Mouse (Mus musculus): ENCODE data around the gene Lrrc10b. TPM values are rescaled to one million over a fixed set of nuclear protein-coding genes. Genes with fewer than 3 reads are reported as not detected.

Lrrc10b gene
- polyA plus RNA-seq, 1 experiment from 2014 or later = 0.89 TPM

- Histone ChIP-seq H3K9me3 (ENCODE audit: low read length) (no peaks in the 10 kb centered on the region), H3K4me1 (ENCODE audit: insufficient read depth, low read length) (no peaks in the 10 kb centered on the region), H3K4me2 (replicated peaks; ENCODE audit: low read depth, low read length) (no peak overlapping the region), H3K36me3 (ENCODE audit: insufficient read depth, low read length) (no peaks in the 10 kb centered on the region), H3K4me3 (ENCODE audit: low read length) (no peak overlapping the region), H3K27me3 (ENCODE audit: insufficient read depth, low read length) (peaks cover 2% of the 10 kb centered on the region; the same call in 1 of the 2 replicates), H3K9ac (replicated peaks; ENCODE audit: low read length) (no peak overlapping the region), H3K27ac (ENCODE audit: low read length) (no peak overlapping the region)
- peak; percentile 63; the same call in 1 of the 2 replicates for ATAC-seq (ENCODE audit: low FRiP score, low TSS enrichment)
- WGBS = 21% methylated on average over 6 of the region's 6 CpGs
Measured at GRCm38 (mm10) chr19:10473779-10474178, 16.5 kb upstream of the Lrrc10b start.

- WGBS = 75% methylated on average over 3 of the region's 3 CpGs
- Histone ChIP-seq H3K27ac (ENCODE audit: low read length) (no peak overlapping the region), H3K9me3 (ENCODE audit: low read length) (no peaks in the 10 kb centered on the region), H3K27me3 (ENCODE audit: insufficient read depth, low read length) (peaks cover 2% of the 10 kb centered on the region; the same call in 1 of the 2 replicates), H3K36me3 (ENCODE audit: insufficient read depth, low read length) (no peaks in the 10 kb centered on the region), H3K4me1 (ENCODE audit: insufficient read depth, low read length) (no peaks in the 10 kb centered on the region), H3K4me2 (replicated peaks; ENCODE audit: low read depth, low read length) (no peak overlapping the region), H3K4me3 (ENCODE audit: low read length) (no peak overlapping the region), H3K9ac (replicated peaks; ENCODE audit: low read length) (no peak overlapping the region)
- ATAC-seq (ENCODE audit: low FRiP score, low TSS enrichment) = no peak
Measured at GRCm38 (mm10) chr19:10472958-10473357, 15.7 kb upstream of the Lrrc10b start.

- 18% methylated on average over 8 of the region's 8 CpGs for WGBS
- ATAC-seq (ENCODE audit: low FRiP score, low TSS enrichment) = peak; percentile 60; the same call in 1 of the 2 replicates
Measured at GRCm38 (mm10) chr19:10469171-10469658, 11.9 kb upstream of the Lrrc10b start.

GRCm38 (mm10) chr19:10464427-10464826 is 7.2 kb upstream of the Lrrc10b start:
- Histone ChIP-seq H3K9me3 (ENCODE audit: low read length) (no peaks in the 10 kb centered on the region), H3K9ac (replicated peaks; ENCODE audit: low read length) (no peak overlapping the region), H3K36me3 (ENCODE audit: insufficient read depth, low read length) (no peaks in the 10 kb centered on the region), H3K4me3 (ENCODE audit: low read length) (no peak overlapping the region), H3K4me1 (ENCODE audit: insufficient read depth, low read length) (peaks cover 7% of the 10 kb centered on the region; the same call in 1 of the 2 replicates), H3K27ac (ENCODE audit: low read length) (no peak overlapping the region), H3K4me2 (replicated peaks; ENCODE audit: low read depth, low read length) (no peak overlapping the region), H3K27me3 (ENCODE audit: insufficient read depth, low read length) (peaks cover 26% of the 10 kb centered on the region)
- ATAC-seq (ENCODE audit: low FRiP score, low TSS enrichment) = no peak
- WGBS = 32% methylated on average over 4 of the region's 4 CpGs

More at GRCm38 (mm10) chr19:10469171-10469658, 11.9 kb upstream of the Lrrc10b start:
- no peaks in the 10 kb centered on the region for H3K9me3 ChIP-seq (ENCODE audit: low read length)
- H3K4me2 ChIP-seq (replicated peaks; ENCODE audit: low read depth, low read length) = no peak overlapping the region
- no peaks in the 10 kb centered on the region for H3K4me1 ChIP-seq (ENCODE audit: insufficient read depth, low read length)
- no peaks in the 10 kb centered on the region for H3K36me3 ChIP-seq (ENCODE audit: insufficient read depth, low read length)
- H3K9ac ChIP-seq (replicated peaks; ENCODE audit: low read length) = no peak overlapping the region
- H3K27ac ChIP-seq (ENCODE audit: low read length) = no peak overlapping the region
- no peak overlapping the region for H3K4me3 ChIP-seq (ENCODE audit: low read length)
- H3K27me3 ChIP-seq (ENCODE audit: insufficient read depth, low read length) = 0 out of 2 replicates have a peak, but pooled peaks cover 3% of the 10 kb centered on the region

GRCm38 (mm10) chr19:10461584-10461983 is 4.3 kb upstream of the Lrrc10b start:
- no peak overlapping the region for H3K27ac ChIP-seq (ENCODE audit: low read length)
- H3K27me3 ChIP-seq (ENCODE audit: insufficient read depth, low read length) = peaks cover 48% of the 10 kb centered on the region
- H3K4me2 ChIP-seq (replicated peaks; ENCODE audit: low read depth, low read length) = no peak overlapping the region
- H3K9ac ChIP-seq (replicated peaks; ENCODE audit: low read length) = no peak overlapping the region
- 19% methylated on average over 7 of the region's 7 CpGs for WGBS
- peaks cover 21% of the 10 kb centered on the region for H3K4me1 ChIP-seq (ENCODE audit: insufficient read depth, low read length)
- no peaks in the 10 kb centered on the region for H3K36me3 ChIP-seq (ENCODE audit: insufficient read depth, low read length)
- H3K9me3 ChIP-seq (ENCODE audit: low read length) = no peaks in the 10 kb centered on the region
- no peak for ATAC-seq (ENCODE audit: low FRiP score, low TSS enrichment)
- no peak overlapping the region for H3K4me3 ChIP-seq (ENCODE audit: low read length)

GRCm38 (mm10) chr19:10459907-10460306 is 2.6 kb upstream of the Lrrc10b start:
- Histone ChIP-seq H3K27me3 (ENCODE audit: insufficient read depth, low read length) (peaks cover 57% of the 10 kb centered on the region), H3K4me3 (ENCODE audit: low read length) (no peak overlapping the region), H3K9me3 (ENCODE audit: low read length) (no peaks in the 10 kb centered on the region), H3K4me1 (ENCODE audit: insufficient read depth, low read length) (peaks cover 25% of the 10 kb centered on the region), H3K36me3 (ENCODE audit: insufficient read depth, low read length) (no peaks in the 10 kb centered on the region), H3K4me2 (replicated peaks; ENCODE audit: low read depth, low read length) (no peak overlapping the region), H3K27ac (ENCODE audit: low read length) (no peak overlapping the region), H3K9ac (replicated peaks; ENCODE audit: low read length) (no peak overlapping the region)
- WGBS = 66% methylated on average over 11 of the region's 11 CpGs
- no peak for ATAC-seq (ENCODE audit: low FRiP score, low TSS enrichment)

- Histone ChIP-seq H3K27me3 (ENCODE audit: insufficient read depth, low read length) (peaks cover 62% of the 10 kb centered on the region), H3K4me2 (replicated peaks; ENCODE audit: low read depth, low read length) (peak overlapping the region; percentile 95), H3K4me3 (ENCODE audit: low read length) (peak overlapping the region; percentile 54), H3K9me3 (ENCODE audit: low read length) (no peaks in the 10 kb centered on the region), H3K9ac (replicated peaks; ENCODE audit: low read length) (no peak overlapping the region), H3K4me1 (ENCODE audit: insufficient read depth, low read length) (peaks cover 25% of the 10 kb centered on the region), H3K36me3 (ENCODE audit: insufficient read depth, low read length) (no peaks in the 10 kb centered on the region), H3K27ac (ENCODE audit: low read length) (no peak overlapping the region)
- ATAC-seq (ENCODE audit: low FRiP score, low TSS enrichment) = peak; percentile 0; the same call in 1 of the 2 replicates
- 25% methylated on average over 8 of the region's 8 CpGs for WGBS
Measured at GRCm38 (mm10) chr19:10458096-10458495, 823 bp upstream of the Lrrc10b start.

GRCm38 (mm10) chr19:10457484-10457800 is 169 bp upstream of the Lrrc10b start:
- H3K4me1 ChIP-seq (ENCODE audit: insufficient read depth, low read length) = peaks cover 24% of the 10 kb centered on the region
- peak; percentile 93 for ATAC-seq (ENCODE audit: low FRiP score, low TSS enrichment)
- H3K9ac ChIP-seq (replicated peaks; ENCODE audit: low read length) = peak overlapping the region; percentile 54
- H3K9me3 ChIP-seq (ENCODE audit: low read length) = no peaks in the 10 kb centered on the region
- H3K36me3 ChIP-seq (ENCODE audit: insufficient read depth, low read length) = no peaks in the 10 kb centered on the region
- peak overlapping the region; percentile 54 for H3K4me3 ChIP-seq (ENCODE audit: low read length)
- peak overlapping the region; percentile 95 for H3K4me2 ChIP-seq (replicated peaks; ENCODE audit: low read depth, low read length)
- no peak overlapping the region for H3K27ac ChIP-seq (ENCODE audit: low read length)
- under 1% methylated on average over 32 of the region's 34 CpGs for WGBS
- H3K27me3 ChIP-seq (ENCODE audit: insufficient read depth, low read length) = peaks cover 58% of the 10 kb centered on the region

GRCm38 (mm10) chr19:10455437-10455806 is 1.9 kb downstream of the Lrrc10b start:
- Histone ChIP-seq H3K9ac (replicated peaks; ENCODE audit: low read length) (no peak overlapping the region), H3K4me2 (replicated peaks; ENCODE audit: low read depth, low read length) (no peak overlapping the region), H3K27ac (ENCODE audit: low read length) (no peak overlapping the region), H3K36me3 (ENCODE audit: insufficient read depth, low read length) (no peaks in the 10 kb centered on the region), H3K4me1 (ENCODE audit: insufficient read depth, low read length) (peaks cover 18% of the 10 kb centered on the region), H3K4me3 (ENCODE audit: low read length) (no peak overlapping the region), H3K27me3 (ENCODE audit: insufficient read depth, low read length) (peaks cover 43% of the 10 kb centered on the region), H3K9me3 (ENCODE audit: low read length) (no peaks in the 10 kb centered on the region)
- ATAC-seq (ENCODE audit: low FRiP score, low TSS enrichment) = no peak
- WGBS = 73% methylated on average over 3 of the region's 3 CpGs

GRCm38 (mm10) chr19:10454718-10455436 is 2.4 kb downstream of the Lrrc10b start:
- ATAC-seq (ENCODE audit: low FRiP score, low TSS enrichment) = no peak
- H3K4me2 ChIP-seq (replicated peaks; ENCODE audit: low read depth, low read length) = no peak overlapping the region
- WGBS = 37% methylated on average over 4 of the region's 4 CpGs
- no peak overlapping the region for H3K9ac ChIP-seq (replicated peaks; ENCODE audit: low read length)
- H3K4me1 ChIP-seq (ENCODE audit: insufficient read depth, low read length) = peaks cover 18% of the 10 kb centered on the region
- H3K9me3 ChIP-seq (ENCODE audit: low read length) = no peaks in the 10 kb centered on the region
- no peak overlapping the region for H3K4me3 ChIP-seq (ENCODE audit: low read length)
- H3K27ac ChIP-seq (ENCODE audit: low read length) = no peak overlapping the region
- no peaks in the 10 kb centered on the region for H3K36me3 ChIP-seq (ENCODE audit: insufficient read depth, low read length)
- H3K27me3 ChIP-seq (ENCODE audit: insufficient read depth, low read length) = peaks cover 43% of the 10 kb centered on the region

Measured in kidney, embryonic 16.5 days (tissue).